Mouse (Mus musculus): ENCODE measurements around the gene Spaca9. TPM values are rescaled to one million over a fixed set of nuclear protein-coding genes. Genes with fewer than 3 reads are reported as not detected.
A peak's percentile ranks its signal among the peaks of the same experiment; 100 is the strongest.

Gene Spaca9
- polyA plus RNA-seq, 2 experiments: 1.3 to 2.0 TPM

- DNase-seq (ENCODE audit: low read depth in 3 of 3, low spot score in 3 of 3) (no peak), ATAC-seq (ENCODE audit: insufficient read depth) (no peak)
- 38% methylated on average over 2 of the region's 2 CpGs for WGBS (ENCODE audit: insufficient replicate concordance)
- Histone ChIP-seq H3K9me3 (ENCODE audit: control insufficient read depth, low read length) (no peaks in the 10 kb centered on the region), H3K27me3 (ENCODE audit: control insufficient read depth, insufficient read depth, low read length) (no peaks in the 10 kb centered on the region), H3K27ac (no peak overlapping the region), H3K4me2 (ENCODE audit: low read depth) (no peak overlapping the region), H3K36me3 (replicated peaks; ENCODE audit: control insufficient read depth, insufficient read depth, low read depth) (peaks cover 9% of the 10 kb centered on the region), H3K4me1 (replicated peaks; ENCODE audit: control insufficient read depth in 2 of 2, insufficient read depth in 2 of 2, low read length in 1 of 2) (no peaks in the 10 kb centered on the region), H3K9ac (replicated peaks) (no peak overlapping the region), H3K4me3 (ENCODE audit: insufficient read depth in 1 of 2, low read depth in 2 of 2, low read length in 2 of 2) (no peak overlapping the region)
- TF ChIP-seq CTCF (IDR thresholded peaks at IDR 0.05; ENCODE audit: low read depth) (peak; percentile 80), EP300 (IDR thresholded peaks at IDR 0.05; ENCODE audit: low read depth) (no peak)
Observed at GRCm38 (mm10) chr2:28654295-28654694, 45.2 kb downstream of the Spaca9 start.

GRCm38 (mm10) chr2:28653351-28653750, 46.2 kb downstream of the Spaca9 start:
- 80% methylated on average over 7 of the region's 7 CpGs for WGBS (ENCODE audit: insufficient replicate concordance)
- Histone ChIP-seq H3K4me2 (ENCODE audit: low read depth) (no peak overlapping the region), H3K9ac (replicated peaks) (no peak overlapping the region), H3K36me3 (replicated peaks; ENCODE audit: control insufficient read depth, insufficient read depth, low read depth) (no peaks in the 10 kb centered on the region; the same call in 1 of the 2 replicates), H3K27ac (no peak overlapping the region), H3K4me3 (ENCODE audit: insufficient read depth in 1 of 2, low read depth in 2 of 2, low read length in 2 of 2) (no peak overlapping the region), H3K4me1 (replicated peaks; ENCODE audit: control insufficient read depth in 2 of 2, insufficient read depth in 2 of 2, low read length in 1 of 2) (no peaks in the 10 kb centered on the region), H3K9me3 (ENCODE audit: control insufficient read depth, low read length) (no peaks in the 10 kb centered on the region), H3K27me3 (ENCODE audit: control insufficient read depth, insufficient read depth, low read length) (no peaks in the 10 kb centered on the region)
- ATAC-seq (ENCODE audit: insufficient read depth): no peak
- TF ChIP-seq EP300 (IDR thresholded peaks at IDR 0.05; ENCODE audit: low read depth) (no peak), CTCF (IDR thresholded peaks at IDR 0.05; ENCODE audit: low read depth) (no peak)
- DNase-seq (ENCODE audit: low read depth in 3 of 3, low spot score in 3 of 3): no peak

- Histone ChIP-seq H3K4me1 (replicated peaks; ENCODE audit: control insufficient read depth in 2 of 2, insufficient read depth in 2 of 2, low read length in 1 of 2) (peaks cover 0 to 6% of the 10 kb centered on the region in 2 experiments; a peak in 2 of 4 replicates), H3K9ac (replicated peaks) (no peak overlapping the region), H3K36me3 (replicated peaks; ENCODE audit: control insufficient read depth, insufficient read depth, low read depth) (no peaks in the 10 kb centered on the region), H3K4me3 (ENCODE audit: insufficient read depth in 1 of 2, low read depth in 2 of 2, low read length in 2 of 2) (no peak overlapping the region), H3K27ac (no peak overlapping the region), H3K4me2 (ENCODE audit: low read depth) (no peak overlapping the region), H3K9me3 (ENCODE audit: control insufficient read depth, low read length) (no peaks in the 10 kb centered on the region), H3K27me3 (ENCODE audit: control insufficient read depth, insufficient read depth, low read length) (no peaks in the 10 kb centered on the region)
- no peak for DNase-seq (ENCODE audit: low read depth in 3 of 3, low spot score in 3 of 3)
- ATAC-seq (ENCODE audit: insufficient read depth): no peak
- TF ChIP-seq EP300 (IDR thresholded peaks at IDR 0.05; ENCODE audit: low read depth): no peak
- no peak for TF ChIP-seq CTCF (IDR thresholded peaks at IDR 0.05; ENCODE audit: low read depth)
Observed at GRCm38 (mm10) chr2:28650526-28650925, 49.0 kb downstream of the Spaca9 start.

GRCm38 (mm10) chr2:28643081-28643480, 56.4 kb downstream of the Spaca9 start:
- H3K27ac ChIP-seq: no peak overlapping the region
- H3K4me2 ChIP-seq (ENCODE audit: low read depth): no peak overlapping the region
- 80% methylated on average over 3 of the region's 3 CpGs for WGBS (ENCODE audit: insufficient replicate concordance)
- peaks cover 19 to 32% of the 10 kb centered on the region in 2 experiments for H3K4me1 ChIP-seq (replicated peaks; ENCODE audit: control insufficient read depth in 2 of 2, insufficient read depth in 2 of 2, low read length in 1 of 2)
- H3K27me3 ChIP-seq (ENCODE audit: control insufficient read depth, insufficient read depth, low read length): no peaks in the 10 kb centered on the region
- H3K4me3 ChIP-seq (ENCODE audit: insufficient read depth in 1 of 2, low read depth in 2 of 2, low read length in 2 of 2): no peak overlapping the region
- no peaks in the 10 kb centered on the region for H3K36me3 ChIP-seq (replicated peaks; ENCODE audit: control insufficient read depth, insufficient read depth, low read depth)
- no peak for DNase-seq (ENCODE audit: low read depth in 3 of 3, low spot score in 3 of 3)
- H3K9me3 ChIP-seq (ENCODE audit: control insufficient read depth, low read length): no peaks in the 10 kb centered on the region
- ATAC-seq (ENCODE audit: insufficient read depth): no peak
- TF ChIP-seq CTCF (IDR thresholded peaks at IDR 0.05; ENCODE audit: low read depth) (no peak), EP300 (IDR thresholded peaks at IDR 0.05; ENCODE audit: low read depth) (no peak)
- H3K9ac ChIP-seq (replicated peaks): no peak overlapping the region

Small RNAs within 50 kb of the gene (microRNA-seq; reads per million reads assigned to microRNA genes)
- gene Mir3088: not detected

Other genes starting within 250 kb of the Spaca9 start
- gene 1700007K13Rik, start 233.4 kb downstream of the Spaca9 start, polyA plus RNA-seq (2012; rRNA removed): not detected in 2 replicates
- 0.24 TPM in 1 of 2 replicates, not detected in the other for gene 1700007K13Rik, start 233.4 kb downstream of the Spaca9 start, polyA plus RNA-seq (2014; fragmentation: Nextera tagmentation; extraction: Ambion mirVana)
- 19.8 and 20.2 TPM in 2 replicates for gene Mrps2, start 231.7 kb downstream of the Spaca9 start, polyA plus RNA-seq (2012; rRNA removed)
- gene Mrps2, start 231.7 kb downstream of the Spaca9 start, polyA plus RNA-seq (2014; fragmentation: Nextera tagmentation; extraction: Ambion mirVana): 21.4 and 24.6 TPM in 2 replicates
- 0.31 and 0.52 TPM in 2 replicates for gene Gbgt1, start 202.8 kb downstream of the Spaca9 start, polyA plus RNA-seq (2012; rRNA removed)
- 0.15 and 0.29 TPM in 2 replicates for gene Gbgt1, start 202.8 kb downstream of the Spaca9 start, polyA plus RNA-seq (2014; fragmentation: Nextera tagmentation; extraction: Ambion mirVana)
- not detected in 2 replicates for gene Gm10134, start 193.6 kb downstream of the Spaca9 start, polyA plus RNA-seq (2012; rRNA removed)
- not detected in 2 replicates for gene Gm10134, start 193.6 kb downstream of the Spaca9 start, polyA plus RNA-seq (2014; fragmentation: Nextera tagmentation; extraction: Ambion mirVana)
- 2.0 and 2.1 TPM in 2 replicates for gene Ralgds, start 186.6 kb downstream of the Spaca9 start, polyA plus RNA-seq (2012; rRNA removed)
- 1.5 and 2.1 TPM in 2 replicates for gene Ralgds, start 186.6 kb downstream of the Spaca9 start, polyA plus RNA-seq (2014; fragmentation: Nextera tagmentation; extraction: Ambion mirVana)
- 0.10 and 0.19 TPM in 2 replicates for gene Cel, start 136.3 kb downstream of the Spaca9 start, polyA plus RNA-seq (2012; rRNA removed)
- gene Cel, start 136.3 kb downstream of the Spaca9 start, polyA plus RNA-seq (2014; fragmentation: Nextera tagmentation; extraction: Ambion mirVana): 0.39 TPM in 1 of 2 replicates, not detected in the other
- gene Gtf3c5, start 116.0 kb downstream of the Spaca9 start, polyA plus RNA-seq (2012; rRNA removed): 10.0 and 11.6 TPM in 2 replicates
- 7.6 and 9.0 TPM in 2 replicates for gene Gtf3c5, start 116.0 kb downstream of the Spaca9 start, polyA plus RNA-seq (2014; fragmentation: Nextera tagmentation; extraction: Ambion mirVana)
- 72.5 and 86.9 TPM in 2 replicates for gene Gfi1b, start 77.7 kb downstream of the Spaca9 start, polyA plus RNA-seq (2012; rRNA removed)
- 89.2 and 107 TPM in 2 replicates for gene Gfi1b, start 77.7 kb downstream of the Spaca9 start, polyA plus RNA-seq (2014; fragmentation: Nextera tagmentation; extraction: Ambion mirVana)
- 4.5 and 5.4 TPM in 2 replicates for gene Tsc1, start 58.5 kb downstream of the Spaca9 start, polyA plus RNA-seq (2012; rRNA removed)
- gene Tsc1, start 58.5 kb downstream of the Spaca9 start, polyA plus RNA-seq (2014; fragmentation: Nextera tagmentation; extraction: Ambion mirVana): 5.3 and 7.5 TPM in 2 replicates
- gene Ak8, start 437 bp upstream of the Spaca9 start, polyA plus RNA-seq (2012; rRNA removed): 0.11 and 0.18 TPM in 2 replicates
- gene Ak8, start 437 bp upstream of the Spaca9 start, polyA plus RNA-seq (2014; fragmentation: Nextera tagmentation; extraction: Ambion mirVana): 0.24 and 0.32 TPM in 2 replicates
- gene Gtf3c4, start 140.6 kb upstream of the Spaca9 start, polyA plus RNA-seq (2012; rRNA removed): 3.1 and 4.2 TPM in 2 replicates
- 5.6 and 6.1 TPM in 2 replicates for gene Gtf3c4, start 140.6 kb upstream of the Spaca9 start, polyA plus RNA-seq (2014; fragmentation: Nextera tagmentation; extraction: Ambion mirVana)
- 2.6 and 3.5 TPM in 2 replicates for gene Ddx31, start 140.7 kb upstream of the Spaca9 start, polyA plus RNA-seq (2012; rRNA removed)
- 5.0 and 5.7 TPM in 2 replicates for gene Ddx31, start 140.7 kb upstream of the Spaca9 start, polyA plus RNA-seq (2014; fragmentation: Nextera tagmentation; extraction: Ambion mirVana)
- gene Barhl1, start 216.9 kb upstream of the Spaca9 start, polyA plus RNA-seq (2012; rRNA removed): 0.02 TPM in 1 of 2 replicates, not detected in the other
- gene Barhl1, start 216.9 kb upstream of the Spaca9 start, polyA plus RNA-seq (2014; fragmentation: Nextera tagmentation; extraction: Ambion mirVana): not detected in 2 replicates